Mouse (Mus musculus) left cerebral cortex, postnatal 25 days (tissue): ENCODE measurements around the gene Capg. TPM values are rescaled to one million over a fixed set of nuclear protein-coding genes. Genes with fewer than 3 reads are reported as not detected.
A peak's percentile ranks its signal among the peaks of the same experiment; 100 is the strongest.

Experiments used
- DNase-seq, 2 experiments: peaks; one replicate each; pipeline ENCODE4 v3.0.0; 2022; ENCODE audit warnings: low spot score in 2 of 2, mixed read lengths in 1 of 2
- intact Hi-C: fragments of 180-260 bp; cut with DNase I; formaldehyde crosslinking; loops from one replicate; pipeline ENCODE4 v1.15.1; 2025
- total RNA-seq, 2 experiments: library from RNA; stranded (reverse); gene quantifications; 2 replicates each; pipeline ENCODE4 v1.2.3; 2021

Gene Capg
- total RNA-seq, 2 experiments from 2014 or later = 1.9 to 2.9 TPM

- intact Hi-C loops = loop anchor here (1.0 kb wide), 1 partner anchor 134 kb away; no protein-coding TSS in a partner anchor
- DNase-seq = no peak
Observed at GRCm38 (mm10) chr6:72562894-72563293, 18.7 kb downstream of the Capg start.

- no peak for DNase-seq
- intact Hi-C loops = no loop called here
Observed at GRCm38 (mm10) chr6:72565506-72565905, 21.3 kb downstream of the Capg start.

GRCm38 (mm10) chr6:72566044-72566443, 21.9 kb downstream of the Capg start:
- peak; percentile 90 to 93 for DNase-seq
- intact Hi-C loops = loop anchor here (1.0 kb wide), 2 partner anchors 31 to 138 kb away; no protein-coding TSS in a partner anchor

DNA sequence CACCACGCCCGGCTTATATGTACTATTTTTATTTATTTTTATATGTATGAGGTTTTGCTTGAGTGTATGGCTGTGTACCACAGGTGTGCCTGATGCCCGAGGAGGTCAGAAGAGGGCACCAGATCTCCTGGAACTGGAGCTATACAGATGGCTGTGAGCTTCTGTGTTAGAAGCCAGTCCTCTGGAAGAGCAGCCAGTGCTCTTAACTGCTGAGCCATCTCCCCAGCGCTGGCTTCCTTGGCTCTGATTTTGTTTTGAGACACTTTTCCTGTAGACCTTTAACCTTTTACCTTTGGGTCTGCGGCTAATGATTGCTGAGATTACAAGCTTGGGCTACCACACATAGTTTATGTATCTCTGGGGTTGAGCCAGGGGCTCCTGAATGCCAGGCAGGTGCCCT, 23.3 kb downstream of the Capg start:
- no peak for DNase-seq

GRCm38 (mm10) chr6:72568736-72569135, 24.5 kb downstream of the Capg start:
- intact Hi-C loops = no loop called here
- no peak for DNase-seq

More for the DNA sequence above, 23.3 kb downstream of the Capg start:
- intact Hi-C loops = no loop called here

DNA sequence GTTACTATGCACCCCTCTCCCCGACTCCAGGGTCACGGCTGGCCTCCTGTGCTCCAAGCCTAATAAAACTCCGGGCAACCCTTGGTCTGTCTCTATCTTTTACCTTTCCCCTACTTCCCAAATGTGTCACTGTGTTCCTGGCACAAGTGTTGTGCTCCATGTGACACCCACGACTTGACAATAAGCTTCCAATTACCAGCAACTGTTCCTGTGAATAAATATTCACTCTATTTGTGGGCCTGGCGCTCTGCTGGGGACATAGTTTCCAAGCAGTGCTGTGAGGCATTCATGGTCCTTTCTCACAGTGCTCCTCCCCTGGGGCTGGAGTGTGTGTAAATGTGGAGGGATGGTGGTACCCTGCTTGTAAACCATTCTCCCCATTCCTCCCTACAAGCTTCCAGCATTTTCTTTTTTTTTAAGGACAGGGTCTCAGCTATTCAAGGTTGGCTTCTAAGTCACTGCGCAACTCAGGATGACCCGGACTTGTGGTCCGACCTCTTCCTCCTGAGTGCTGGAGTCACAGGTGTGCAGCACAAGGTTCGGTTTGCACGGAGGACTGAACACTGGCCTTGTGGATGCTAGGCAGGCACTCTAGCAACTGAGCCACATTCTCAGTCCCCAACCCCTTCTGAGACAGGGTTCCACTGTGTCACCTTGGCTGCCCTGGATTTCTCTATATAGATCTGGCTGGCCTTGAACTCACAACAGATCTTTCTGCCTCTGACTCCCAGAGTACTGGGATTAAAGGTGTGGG, 26.6 kb downstream of the Capg start:
- intact Hi-C loops = no loop called here
- no peak for DNase-seq

GRCm38 (mm10) chr6:72571826-72572225, 27.6 kb downstream of the Capg start:
- intact Hi-C loops = no loop called here
- DNase-seq = no peak

GRCm38 (mm10) chr6:72576041-72576440, 31.9 kb downstream of the Capg start:
- intact Hi-C loops = no loop called here
- no peak for DNase-seq

DNA sequence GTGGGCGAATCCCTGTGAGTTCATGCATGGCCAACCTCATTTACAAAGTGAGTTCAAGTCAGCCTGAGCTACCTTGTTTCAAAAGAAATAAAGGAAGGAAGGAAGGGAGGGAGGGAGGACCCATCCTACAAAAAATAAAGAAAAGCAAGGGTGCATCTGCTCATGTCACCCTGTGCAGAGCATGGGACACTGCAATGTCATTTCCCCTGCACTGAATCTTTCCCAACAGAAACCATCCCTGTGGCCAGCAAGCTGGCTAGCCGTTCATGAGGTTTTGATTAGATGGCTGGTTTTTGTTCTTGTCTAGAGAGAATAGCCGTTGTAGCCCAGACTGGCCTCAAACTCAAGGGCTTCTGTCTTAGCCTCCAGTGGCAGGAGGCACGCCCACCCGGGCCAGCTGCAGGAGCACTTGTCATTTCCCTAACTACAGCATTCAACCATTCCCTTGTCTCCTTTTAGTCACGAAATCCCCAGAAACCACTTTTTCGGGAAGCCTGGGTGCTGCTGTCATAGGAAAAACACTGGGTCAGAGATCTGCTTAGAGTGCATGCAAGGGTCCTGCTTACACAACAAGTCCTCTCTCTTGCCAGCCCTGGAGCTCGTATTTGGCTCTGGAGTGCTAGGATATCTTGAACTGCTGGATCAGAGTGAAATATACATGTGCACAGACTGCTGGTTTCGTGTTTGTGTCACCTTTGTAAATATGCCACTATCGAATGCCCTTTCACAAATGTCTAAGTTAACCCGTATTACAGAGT, 37.6 kb downstream of the Capg start:
- intact Hi-C loops = no loop called here
- DNase-seq = no peak

DNA sequence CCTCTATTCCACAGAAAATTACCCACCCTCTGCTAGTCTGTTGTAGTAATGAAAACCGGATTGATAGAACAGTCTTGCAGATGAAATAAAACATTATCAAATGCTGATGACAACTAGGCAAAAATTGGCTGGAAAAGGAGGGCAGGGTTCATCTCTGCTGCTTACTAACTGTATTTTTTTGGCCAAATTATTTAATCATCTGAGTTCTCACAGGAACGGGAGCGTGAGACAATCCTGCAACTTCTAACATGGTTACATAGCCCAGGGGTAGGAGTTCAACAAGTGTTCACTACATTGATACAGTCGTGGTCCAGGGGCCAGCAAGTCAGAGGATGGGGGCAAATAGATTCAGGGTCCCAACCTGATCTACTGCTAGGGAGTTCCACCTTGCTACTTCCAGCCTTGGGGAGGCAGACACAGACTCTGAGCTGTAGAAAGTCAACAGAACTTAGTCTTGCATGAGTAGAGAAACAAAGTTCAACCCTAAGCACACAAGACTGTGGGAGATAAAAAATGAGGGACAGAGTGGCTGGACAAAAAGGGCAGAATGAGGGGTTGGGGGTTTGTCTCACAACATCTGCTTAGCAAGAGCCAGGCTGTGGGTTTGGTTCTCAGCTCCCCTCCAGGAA, 39.1 kb downstream of the Capg start:
- DNase-seq = no peak
- intact Hi-C loops = no loop called here

GRCm38 (mm10) chr6:72584154-72584553, 40.0 kb downstream of the Capg start:
- DNase-seq = no peak
- intact Hi-C loops = no loop called here

DNA sequence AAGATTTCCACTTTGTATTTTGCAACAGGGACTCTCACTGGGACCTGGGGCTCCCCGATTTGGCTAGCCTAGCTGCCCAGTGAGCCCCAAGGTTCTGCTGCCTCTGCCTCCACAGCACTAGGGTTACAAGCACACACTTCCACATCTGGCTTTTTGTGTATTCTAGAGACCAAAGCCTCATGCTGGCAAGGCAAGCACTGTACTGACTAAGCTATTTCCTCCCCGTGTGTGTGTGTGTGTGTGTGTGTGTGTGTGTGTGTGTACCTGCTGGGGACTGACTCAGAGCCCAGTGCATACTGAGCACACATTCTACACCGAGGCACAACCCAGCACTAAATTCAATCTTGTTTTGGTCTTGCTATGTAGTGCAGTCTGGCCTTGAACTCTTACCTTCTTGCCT, 42.5 kb downstream of the Capg start:
- intact Hi-C loops = no loop called here
- no peak for DNase-seq

DNA sequence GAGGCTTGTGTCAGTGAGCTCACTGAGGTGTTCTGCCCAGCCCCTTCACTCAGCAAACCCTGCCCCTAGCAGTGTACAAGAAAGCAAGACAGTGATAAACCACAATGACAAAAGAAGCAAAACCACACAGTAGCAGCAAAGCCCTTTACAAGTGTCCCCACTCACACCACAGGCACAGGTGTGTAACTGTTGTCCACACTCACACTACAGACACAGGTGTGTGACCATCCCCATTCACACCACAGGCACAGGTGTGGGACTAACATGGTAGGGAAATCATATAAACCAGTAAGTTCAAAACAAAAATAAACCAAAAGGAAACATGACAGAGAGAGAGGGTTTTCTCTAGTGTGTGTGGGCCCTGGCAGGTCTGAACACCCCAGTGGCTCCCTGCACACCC, 44.1 kb downstream of the Capg start:
- DNase-seq = no peak
- intact Hi-C loops = no loop called here

DNA sequence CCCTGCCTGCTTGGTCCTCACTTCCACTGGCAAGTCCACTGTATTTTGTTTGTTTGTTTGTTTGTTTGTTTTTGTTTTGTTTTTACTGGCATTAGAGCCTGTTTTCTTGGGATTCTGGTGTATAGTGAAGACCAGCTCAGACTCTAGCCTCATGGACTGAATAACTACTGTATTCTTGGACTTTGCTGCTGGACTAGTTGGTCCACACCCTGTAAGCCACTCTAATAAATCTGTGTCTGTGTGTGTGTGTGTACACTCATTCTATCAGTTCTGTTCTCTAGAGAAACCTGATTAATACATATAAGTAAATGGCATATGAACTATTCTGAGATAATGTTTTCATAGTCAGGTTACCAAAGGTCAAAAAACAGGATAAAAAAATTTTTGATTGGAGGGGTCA, 45.9 kb downstream of the Capg start:
- intact Hi-C loops = no loop called here
- DNase-seq = no peak

GRCm38 (mm10) chr6:72593011-72593803, 49.0 kb downstream of the Capg start:
- DNase-seq = peak; percentile 26 to 34

GRCm38 (mm10) chr6:72593914-72594313, 49.7 kb downstream of the Capg start:
- no peak for DNase-seq
- intact Hi-C loops = no loop called here

More at GRCm38 (mm10) chr6:72593011-72593803, 49.0 kb downstream of the Capg start:
- intact Hi-C loops = no loop called here

DNA sequence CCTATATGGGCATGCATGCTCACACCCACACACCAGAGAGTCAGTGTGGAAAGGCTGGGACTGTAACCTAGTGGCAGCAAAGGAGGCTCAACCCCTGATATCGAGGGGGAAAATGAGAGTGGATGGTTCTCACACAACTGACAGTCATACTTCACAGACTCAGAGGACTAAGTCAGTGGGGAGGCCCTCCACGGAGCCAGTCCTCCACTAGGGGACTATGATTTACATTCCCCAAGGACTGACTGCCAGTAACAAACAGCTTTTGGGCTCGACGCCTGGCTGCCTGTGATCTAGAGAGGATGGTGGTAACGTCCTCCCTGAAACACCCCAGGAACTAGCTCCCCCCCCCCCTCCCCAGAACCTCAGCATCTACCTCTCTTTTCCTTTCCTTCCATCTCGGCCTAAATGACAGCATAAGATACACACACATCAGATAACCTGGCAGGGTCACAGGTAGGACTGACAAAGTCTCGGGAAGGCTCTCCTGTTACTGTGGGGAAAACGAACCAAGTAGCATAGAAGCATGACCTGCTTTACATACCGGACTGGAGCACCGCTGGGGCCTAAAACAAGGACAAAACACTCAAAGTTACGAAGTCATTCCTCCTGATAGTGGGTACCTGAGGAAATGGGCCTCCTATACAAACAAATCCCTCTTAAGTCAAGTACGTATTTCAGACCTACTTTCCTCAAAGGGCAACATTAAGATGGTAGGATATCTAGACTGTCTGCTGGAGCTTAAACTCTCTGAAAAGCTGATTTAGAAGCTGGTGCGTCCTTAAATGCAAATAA, 53.1 kb downstream of the Capg start:
- peak in 1 of 2 experiments; percentile 29 for DNase-seq
- intact Hi-C loops = no loop called here

DNA sequence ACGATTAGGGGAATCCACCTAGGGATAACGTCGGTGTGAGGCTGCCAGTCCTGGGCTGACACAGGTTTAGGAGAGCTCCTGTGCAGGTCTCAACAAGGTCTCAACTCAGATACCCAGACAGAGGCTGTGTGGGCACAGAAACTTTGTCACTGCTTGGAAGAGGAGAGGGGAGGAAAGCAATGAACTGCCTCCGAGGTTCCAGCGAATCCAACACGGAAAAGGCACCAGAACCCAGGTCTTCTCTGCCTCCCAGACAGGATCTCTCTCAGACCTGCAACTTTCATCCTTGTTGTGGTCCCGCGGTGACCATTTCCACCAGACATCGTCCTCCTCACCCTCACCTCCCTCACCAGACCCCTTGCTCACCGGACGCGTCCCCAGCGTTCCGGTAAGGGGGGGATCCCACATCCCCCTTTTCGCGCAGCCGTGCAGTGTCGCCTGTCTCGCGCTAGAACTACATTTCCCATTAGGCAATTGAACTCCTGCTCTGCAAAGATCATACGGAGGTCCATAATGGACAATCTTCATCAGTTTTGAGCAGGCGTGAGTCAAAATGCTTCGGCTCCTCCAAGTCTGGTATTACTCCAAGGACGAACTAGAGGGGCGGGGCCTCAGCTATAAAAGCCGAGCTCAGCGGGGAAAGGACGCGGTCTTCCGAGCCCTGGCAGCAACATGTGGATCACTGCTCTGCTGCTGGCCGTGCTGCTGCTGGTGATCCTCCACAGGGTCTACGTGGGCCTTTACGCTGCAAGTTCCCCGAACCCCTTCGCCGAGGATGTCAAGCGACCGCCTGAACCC, 54.0 kb downstream of the Capg start, which contains the start of the genes Elmod3 and Retsat:
TSS of gene Elmod3 (minus strand) at position 458 of the 798 bp plus-strand sequence.
TSS of gene Retsat (plus strand) at position 520 of the 798 bp plus-strand sequence.
- intact Hi-C loops = no loop called here

More for the DNA sequence above, 54.0 kb downstream of the Capg start, which contains the start of the genes Elmod3 and Retsat:
- peak; percentile 88 to 97 for DNase-seq
